Mouse (Mus musculus) lung, postnatal 4 days (tissue): ENCODE results near the gene Arfgap3.

ENCODE experiments used
- DNase-seq, 2 experiments: peaks; one replicate each; pipeline ENCODE4 v3.0.0; 2021

Gene Arfgap3

DNA sequence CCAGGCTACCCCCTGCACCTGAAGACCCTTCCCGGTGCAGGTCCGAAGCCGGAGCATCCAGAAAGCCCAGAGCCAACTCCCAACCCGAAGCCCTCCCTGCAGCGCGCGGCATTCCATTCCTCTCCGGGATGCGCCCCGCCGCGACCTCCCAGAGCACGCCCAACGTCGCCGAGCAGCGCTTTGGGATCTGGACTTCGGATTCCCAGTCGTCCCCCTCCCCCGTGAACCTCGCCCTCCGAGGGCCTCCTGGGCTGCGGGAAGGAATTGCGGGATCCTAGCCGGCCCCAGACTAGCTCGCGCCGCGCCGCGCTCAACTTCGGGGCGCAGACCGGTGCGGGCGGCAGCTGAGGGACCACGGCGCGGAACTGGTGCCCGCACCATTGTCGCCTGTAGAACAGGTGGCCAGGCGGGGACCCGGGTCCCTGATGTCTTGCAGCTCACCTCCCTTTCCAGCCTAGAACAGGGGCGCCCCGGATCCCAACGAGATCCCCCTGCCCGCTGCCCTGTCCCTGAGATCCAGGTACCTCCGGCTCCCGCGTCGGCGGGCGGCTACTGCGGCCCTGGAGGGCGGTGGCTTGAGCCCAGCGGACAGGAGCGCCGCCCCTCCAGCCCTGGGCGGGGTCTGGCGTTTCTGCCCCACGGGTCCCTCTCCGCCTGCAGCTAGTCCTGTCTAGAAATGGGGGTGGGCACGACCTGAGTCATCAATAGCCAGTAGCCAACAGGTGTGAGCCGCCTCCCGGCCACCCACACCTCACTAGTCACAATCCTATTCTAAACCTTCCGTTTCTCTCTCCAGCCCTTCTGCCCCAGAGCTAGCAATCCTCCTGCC lies 98.7 kb downstream of the Arfgap3 start, which contains the start of gene A4galt:
Gene A4galt (minus strand): TSS at position 599 of the 829 bp plus-strand sequence.
- DNase-seq, result peak; percentile 48 to 63

DNA sequence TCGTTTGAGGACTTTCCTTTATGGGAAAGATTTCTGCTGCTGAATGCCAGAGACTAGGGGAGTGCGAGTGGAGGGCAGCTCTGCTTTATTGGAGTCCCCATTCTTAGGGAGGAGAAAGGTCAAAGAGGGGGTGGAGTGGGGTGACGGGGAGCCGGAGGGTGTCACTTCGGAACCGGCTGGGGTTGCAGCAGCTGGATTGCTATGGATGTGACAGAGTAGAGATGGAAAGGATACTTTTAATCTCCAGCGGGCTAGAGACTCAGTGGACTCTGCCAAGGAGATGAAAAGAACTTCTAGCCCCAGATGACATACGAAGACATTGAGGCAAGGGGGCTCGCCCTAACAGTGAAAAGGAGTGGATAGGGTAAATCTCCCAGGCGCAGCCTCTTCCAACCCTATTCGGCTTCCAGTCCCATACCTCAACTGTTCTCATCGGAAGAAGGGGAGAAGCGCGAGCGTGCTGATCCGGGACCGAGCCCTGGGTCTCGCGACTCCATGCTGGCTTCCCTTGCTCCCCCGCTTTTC lies 99.3 kb downstream of the Arfgap3 start:
- DNase-seq, result no peak
